Mouse (Mus musculus) hindbrain, postnatal 0 days (tissue): ENCODE data around the gene Fbxo17. TPM values are rescaled to one million over a fixed set of nuclear protein-coding genes. Genes with fewer than 3 reads are reported as not detected.

Source experiments
- ATAC-seq: fragments of 200-750 bp; cut with Nextera tagmentation; 2 replicates; pipeline ENCODE4 v1.8.0; 2017; ENCODE audit warnings: mild to moderate bottlenecking, moderate TSS enrichment, moderate library complexity
- DNase-seq: peaks from one replicate; pipeline ENCODE4 v3.0.0-alpha.2; 2015; ENCODE audit warnings: low spot score
- H3K27ac ChIP-seq: fragments of 300-500 bp; sonication (generic); 2 replicates; pipeline ENCODE4 v1.5.1; 2014; ENCODE audit warnings: mild to moderate bottlenecking
- H3K27me3 ChIP-seq: fragments of 300-500 bp; sonication (generic); 2 replicates; pipeline ENCODE4 v1.6.1; 2014; ENCODE audit warnings: low read length, mixed read lengths; ENCODE audit not compliant: insufficient read depth
- H3K36me3 ChIP-seq: fragments of 300-500 bp; sonication (generic); 2 replicates; pipeline ENCODE4 v1.6.1; 2014; ENCODE audit warnings: low read length, mixed read lengths; ENCODE audit not compliant: insufficient read depth
- H3K4me1 ChIP-seq: fragments of 300-500 bp; sonication (generic); 2 replicates; pipeline ENCODE4 v1.6.1; 2014; ENCODE audit warnings: antibody characterized with exemption, low read length, mixed read lengths; ENCODE audit not compliant: insufficient read depth
- H3K4me2 ChIP-seq: fragments of 300-500 bp; sonication (generic); 2 replicates; pipeline ENCODE4 v1.6.1; 2014; ENCODE audit warnings: low read depth, mild to moderate bottlenecking, low read length, moderate library complexity, mixed read lengths
- H3K4me3 ChIP-seq: fragments of 300-500 bp; sonication (generic); 2 replicates; pipeline ENCODE4 v1.5.1; 2014; ENCODE audit warnings: low read length
- H3K9ac ChIP-seq: fragments of 300-500 bp; sonication (generic); replicated peaks from 2 replicates; pipeline ENCODE4 v1.6.1; 2014; ENCODE audit warnings: mild to moderate bottlenecking, low read length, moderate library complexity, mixed read lengths
- H3K9me3 ChIP-seq: fragments of 300-500 bp; sonication (generic); 2 replicates; pipeline ENCODE4 v1.6.1; 2016; ENCODE audit warnings: low read length, mixed read lengths
- CTCF ChIP-seq: IDR thresholded peaks from 2 replicates; pipeline ENCODE4 v1.5.1; 2016; ENCODE audit warnings: antibody characterized with exemption, control low read depth, low read depth
- WGBS: fragments of 180-500 bp; shearing (Covaris S2); extraction: QIAGEN DNeasy Blood & Tissue Kit; methylation state at CpG from one replicate; pipeline ENCODE4 v1.1.7; 2014; 5-methylcytosine and 5-hydroxymethylcytosine counted together
- polyA plus RNA-seq: library from polyadenylated mRNA; unstranded; fragments of >200 nt; fragmentation: Nextera tagmentation; extraction: Ambion mirVana; gene quantifications from 2 replicates; pipeline ENCODE4 v1.2.1, GENCODE M21; 2015
- total RNA-seq: library from RNA; depleted of rRNA; stranded (reverse); fragments of >200 nt; gene quantifications from 2 replicates; pipeline ENCODE4 v1.2.3, GENCODE M21; 2014

The Fbxo17 gene
- total and polyA plus RNA-seq, 2 experiments from 2014 or later = 3.7 to 7.7 TPM

DNA sequence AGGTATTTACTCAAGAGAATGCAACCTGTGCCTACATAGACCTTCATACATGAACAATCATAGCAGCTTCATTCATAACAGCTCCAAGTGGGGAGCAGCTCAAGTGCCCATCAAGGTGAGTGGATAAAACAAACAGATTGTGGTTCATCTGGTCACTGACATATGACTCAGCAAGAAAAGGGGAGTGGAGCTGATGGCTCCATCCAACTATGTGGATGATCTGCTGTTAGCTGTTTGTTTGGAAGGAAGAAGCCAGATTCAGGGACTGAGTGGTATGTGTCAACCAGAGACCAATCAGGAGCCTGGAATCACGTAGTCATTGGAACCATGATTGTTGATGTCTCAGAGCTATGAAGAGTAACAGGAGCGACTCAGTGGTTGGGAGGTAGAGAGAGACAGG is 8.0 kb downstream of the Fbxo17 start:
- Histone ChIP-seq H3K9ac (no peak overlapping the region), H3K27ac (no peak overlapping the region), H3K36me3 (no peaks in the 10 kb centered on the region), H3K4me1 (no peaks in the 10 kb centered on the region), H3K9me3 (no peaks in the 10 kb centered on the region), H3K27me3 (no peaks in the 10 kb centered on the region), H3K4me2 (no peak overlapping the region), H3K4me3 (no peak overlapping the region)
- DNase-seq (no peak), ATAC-seq (no peak)
- no peak for TF ChIP-seq CTCF
- 92% methylated on average over 2 of the region's 2 CpGs for WGBS

DNA sequence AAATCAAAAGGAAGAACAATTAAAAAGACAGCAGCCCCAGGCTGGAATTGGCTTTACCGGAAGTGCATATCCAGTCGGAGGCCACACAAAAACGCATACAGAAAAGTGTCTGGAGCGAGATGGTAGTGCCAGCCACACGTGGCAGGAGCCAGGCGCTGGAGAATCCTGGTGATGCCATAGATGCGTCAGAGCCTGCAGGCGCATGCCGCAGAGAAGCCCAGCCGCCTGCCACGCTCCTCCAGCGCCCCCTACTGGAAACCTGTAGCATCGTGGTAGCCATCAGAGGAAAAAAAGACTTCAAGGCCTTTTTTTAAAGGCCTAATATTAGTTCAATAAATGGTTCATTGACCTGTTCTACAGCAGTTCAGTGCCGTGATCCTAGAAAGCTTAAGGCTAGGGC is 10.0 kb downstream of the Fbxo17 start:
- no peak overlapping the region for H3K27ac ChIP-seq
- H3K9ac ChIP-seq = no peak overlapping the region
- ATAC-seq = peak; percentile 78

DNA sequence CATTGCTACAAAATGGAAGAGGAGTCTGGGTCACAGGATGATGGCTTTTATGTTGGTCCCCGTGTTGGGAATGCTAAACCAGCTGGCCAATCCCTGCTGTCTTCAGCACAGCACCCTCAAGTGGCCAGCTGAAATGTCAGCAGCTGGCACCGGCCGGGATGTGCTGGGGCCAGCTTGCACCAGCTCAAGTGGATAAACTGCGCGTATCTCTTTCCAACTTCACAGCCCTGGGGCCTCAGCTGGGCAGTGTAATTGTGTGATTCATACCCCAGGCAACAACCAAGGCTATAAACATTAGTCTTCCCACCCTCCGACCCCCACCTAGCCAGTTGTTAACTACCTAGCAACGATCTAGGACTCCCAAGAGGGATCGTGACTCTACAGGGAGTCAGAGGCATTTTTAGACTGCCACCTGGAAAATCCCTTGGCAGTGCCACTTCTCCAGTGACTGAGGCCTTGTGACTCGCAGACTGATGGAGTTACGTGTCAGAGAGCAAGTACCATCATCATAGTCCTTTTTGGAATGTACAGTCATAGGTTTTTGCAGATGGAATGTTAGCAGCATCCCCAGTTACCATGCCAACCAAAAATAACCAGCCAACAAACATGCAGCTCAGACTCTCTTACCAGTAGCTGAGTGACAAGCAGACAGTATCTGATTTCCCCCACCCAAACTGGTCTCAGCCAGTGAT is 11.2 kb downstream of the Fbxo17 start:
- DNase-seq = peak; percentile 72
- H3K36me3 ChIP-seq = no peaks in the 10 kb centered on the region
- ATAC-seq = peak; percentile 65
- H3K9me3 ChIP-seq = peaks cover 3% of the 10 kb centered on the region; the same call in 1 of the 2 replicates
- 0 out of 2 replicates have a peak overlapping the region, but pooled peaks have one; percentile 24 for H3K9ac ChIP-seq
- no peaks in the 10 kb centered on the region for H3K4me1 ChIP-seq
- TF ChIP-seq CTCF = peak; percentile 65
- 36% methylated on average over 10 of the region's 10 CpGs for WGBS
- H3K27me3 ChIP-seq = no peaks in the 10 kb centered on the region
- no peak overlapping the region for H3K4me2 ChIP-seq
- H3K4me3 ChIP-seq = no peak overlapping the region
- H3K27ac ChIP-seq = no peak overlapping the region

More for the DNA sequence above, 10.0 kb downstream of the Fbxo17 start:
- peak; percentile 90 for DNase-seq
- peaks cover 3% of the 10 kb centered on the region; the same call in 1 of the 2 replicates for H3K9me3 ChIP-seq
- no peak overlapping the region for H3K4me3 ChIP-seq
- H3K4me2 ChIP-seq = peak overlapping the region; percentile 30
- WGBS = 6% methylated on average over 14 of the region's 14 CpGs
- peak; percentile 94 for TF ChIP-seq CTCF
- H3K27me3 ChIP-seq = no peaks in the 10 kb centered on the region
- H3K4me1 ChIP-seq = no peaks in the 10 kb centered on the region
- H3K36me3 ChIP-seq = no peaks in the 10 kb centered on the region

DNA sequence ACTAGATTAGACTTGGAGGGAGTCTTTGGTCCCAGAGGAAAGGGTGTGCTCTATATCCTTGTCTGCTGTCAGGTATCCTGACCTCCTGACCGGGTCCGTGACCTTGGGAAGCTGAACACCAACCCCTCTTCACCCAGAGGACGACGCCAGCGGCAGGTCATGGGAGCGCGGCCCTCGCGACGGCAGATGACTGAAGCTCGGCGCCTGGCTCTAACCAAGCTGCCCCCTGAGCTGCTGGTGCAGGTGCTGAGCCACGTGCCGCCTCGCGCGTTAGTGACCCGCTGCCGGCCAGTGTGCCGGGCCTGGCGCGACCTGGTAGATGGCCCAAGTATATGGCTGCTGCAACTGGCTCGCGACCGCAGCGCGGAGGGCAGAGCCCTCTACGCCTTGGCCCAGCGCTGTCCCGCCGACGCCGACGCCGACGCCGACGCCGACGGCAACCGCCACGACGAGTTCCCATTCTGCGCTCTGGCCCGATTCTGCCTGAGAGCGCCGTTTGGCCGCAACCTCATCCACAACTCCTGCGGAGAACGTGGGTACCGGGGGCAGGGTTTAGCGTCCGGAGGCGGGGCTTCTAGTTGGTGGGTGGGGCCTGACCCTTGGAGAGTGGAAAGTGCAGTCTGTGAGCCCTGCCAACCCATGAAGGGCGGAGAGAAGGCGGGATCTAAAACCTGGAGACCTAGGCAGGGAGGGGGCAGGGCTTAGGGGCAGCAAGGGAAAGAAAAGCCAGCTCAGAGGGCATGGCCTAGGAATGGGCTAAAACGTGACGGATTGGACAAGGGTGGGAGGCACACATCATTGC is 15.9 kb downstream of the Fbxo17 start:
- Histone ChIP-seq H3K4me3 (peak overlapping the region; percentile 38), H3K9me3 (peaks cover 3% of the 10 kb centered on the region; the same call in 1 of the 2 replicates), H3K4me2 (peak overlapping the region; percentile 56), H3K27ac (no peak overlapping the region), H3K36me3 (no peaks in the 10 kb centered on the region), H3K9ac (peak overlapping the region; percentile 41; the same call in 1 of the 2 replicates), H3K27me3 (no peaks in the 10 kb centered on the region), H3K4me1 (no peaks in the 10 kb centered on the region)
- DNase-seq (peak; percentile 66), ATAC-seq (peak; percentile 77)
- 4% methylated on average over 58 of the region's 58 CpGs for WGBS
- no peak for TF ChIP-seq CTCF

DNA sequence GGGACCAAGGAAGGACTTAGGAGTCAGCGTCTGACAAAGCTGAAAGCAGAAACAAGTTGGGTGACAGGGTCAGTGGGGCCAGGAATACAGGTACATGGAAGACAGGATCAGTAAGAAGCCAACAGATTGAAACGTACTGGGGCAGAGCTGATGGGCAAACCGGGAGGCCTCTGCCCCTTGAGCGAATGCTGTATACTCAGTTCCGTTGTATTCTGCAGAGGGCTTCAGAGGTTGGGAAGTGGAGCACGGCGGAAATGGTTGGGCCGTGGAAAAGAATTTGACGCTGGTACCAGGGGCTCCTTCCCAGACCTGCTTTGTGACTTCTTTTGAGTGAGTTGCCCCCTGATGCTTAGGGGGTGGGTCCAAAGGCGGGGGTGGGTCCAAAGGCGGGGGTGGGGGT is 16.6 kb downstream of the Fbxo17 start:
- DNase-seq = no peak
- Histone ChIP-seq H3K9ac (no peak overlapping the region), H3K4me3 (peak overlapping the region; percentile 38), H3K36me3 (no peaks in the 10 kb centered on the region), H3K27ac (no peak overlapping the region), H3K4me1 (no peaks in the 10 kb centered on the region), H3K27me3 (no peaks in the 10 kb centered on the region), H3K4me2 (peak overlapping the region; percentile 56), H3K9me3 (peaks cover 3% of the 10 kb centered on the region; the same call in 1 of the 2 replicates)
- 0 out of 2 replicates have a peak, but pooled peaks have one; percentile 1 for ATAC-seq
- no peak for TF ChIP-seq CTCF
- WGBS = 13% methylated on average over 11 of the region's 11 CpGs

DNA sequence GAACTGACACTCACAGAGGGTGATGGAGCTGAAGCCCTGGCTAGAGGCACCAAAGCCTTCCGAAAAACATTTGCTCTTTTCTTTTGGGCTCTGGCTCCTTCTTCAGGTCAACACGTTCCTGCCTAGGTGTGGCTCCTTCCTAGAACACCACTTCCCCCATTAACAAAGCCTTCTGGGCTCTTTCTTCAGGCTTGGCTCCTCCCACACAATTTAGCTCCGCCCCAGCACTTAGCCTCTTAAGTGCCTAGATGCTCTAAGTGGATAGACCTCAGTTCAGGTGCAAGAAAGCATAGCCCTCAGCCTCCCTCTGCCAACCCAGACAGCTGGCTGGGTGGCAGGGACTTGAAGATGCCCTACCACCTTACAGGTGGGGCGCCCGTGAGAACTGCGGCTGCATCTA is 19.1 kb downstream of the Fbxo17 start:
- no peak for ATAC-seq
- Histone ChIP-seq H3K27ac (no peak overlapping the region), H3K4me3 (no peak overlapping the region), H3K4me2 (no peak overlapping the region), H3K9ac (no peak overlapping the region), H3K9me3 (peaks cover 3% of the 10 kb centered on the region; the same call in 1 of the 2 replicates), H3K36me3 (no peaks in the 10 kb centered on the region), H3K27me3 (no peaks in the 10 kb centered on the region), H3K4me1 (no peaks in the 10 kb centered on the region)
- no peak for DNase-seq
- no peak for TF ChIP-seq CTCF
- WGBS = 85% methylated on average over 6 of the region's 6 CpGs
